Mouse (Mus musculus) mature B cell (primary cell): ENCODE results near the gene Vmn2r90.
"Not testable (repeated sequence)": the region's sequence is repeated elsewhere in the genome, so short reads cannot be mapped to it uniquely, and the experiment has no call there.

Experiments
- in situ Hi-C: fragments of 300-500 bp; cut with MboI; formaldehyde crosslinking; loops from 2 replicates; pipeline ENCODE4 v1.14.3; 2019

The Vmn2r90 gene

GRCm38 (mm10) chr17:17703447-17703846 is at the start of gene Vmn2r90:
Gene Vmn2r90, plus strand, starts transcription at chr17:17703747.
- in situ Hi-C loops, result no loop called here

GRCm38 (mm10) chr17:17654997-17655828 is 48.3 kb upstream of the Vmn2r90 start:
- in situ Hi-C loops, result no loop called here

- in situ Hi-C loops, result no loop called here
These were observed 47.7 kb upstream of the Vmn2r90 start for GRCm38 (mm10) chr17:17655829-17656176.

GRCm38 (mm10) chr17:17678781-17679180 is 24.8 kb upstream of the Vmn2r90 start:
- in situ Hi-C loops, result no loop called here

- in situ Hi-C loops, result no loop called here
These were observed 12.9 kb upstream of the Vmn2r90 start for GRCm38 (mm10) chr17:17690659-17691058.

- in situ Hi-C loops, result not testable (repeated sequence)
These were observed 28.8 kb downstream of the Vmn2r90 start for GRCm38 (mm10) chr17:17732396-17732795.

GRCm38 (mm10) chr17:17738635-17739034 is 35.1 kb downstream of the Vmn2r90 start:
- in situ Hi-C loops, result no loop called here

- in situ Hi-C loops, result not testable (repeated sequence)
These were observed 35.8 kb downstream of the Vmn2r90 start for GRCm38 (mm10) chr17:17739300-17739699.

GRCm38 (mm10) chr17:17739936-17740335 is 36.4 kb downstream of the Vmn2r90 start:
- in situ Hi-C loops, result not testable (repeated sequence)

GRCm38 (mm10) chr17:17741516-17741915 is 38.0 kb downstream of the Vmn2r90 start:
- in situ Hi-C loops, result not testable (repeated sequence)

- in situ Hi-C loops, result not testable (repeated sequence)
These were observed 45.8 kb downstream of the Vmn2r90 start for GRCm38 (mm10) chr17:17749371-17749770.

- in situ Hi-C loops, result no loop called here
These were observed 59.2 kb downstream of the Vmn2r90 start for GRCm38 (mm10) chr17:17762614-17763293.

GRCm38 (mm10) chr17:17764206-17764605 is 60.7 kb downstream of the Vmn2r90 start:
- in situ Hi-C loops, result no loop called here

GRCm38 (mm10) chr17:17766481-17766880 is 62.9 kb downstream of the Vmn2r90 start:
- in situ Hi-C loops, result no loop called here
